Mouse (Mus musculus) G1E (cell line): Measurements from ENCODE around the gene Atp2a1.

Source experiments
- CTCF ChIP-seq: IDR thresholded peaks from 2 replicates; pipeline ENCODE4 v1.5.1; 2012; ENCODE audit warnings: low read depth, low read length, inconsistent platforms, mixed read lengths
- GATA1 ChIP-seq: IDR thresholded peaks from 2 replicates; pipeline ENCODE4 v1.6.1; 2012; ENCODE audit warnings: borderline replicate concordance, low read length, inconsistent platforms, mixed read lengths
- POLR2AphosphoS5 ChIP-seq: IDR thresholded peaks from 2 replicates; pipeline ENCODE4 v1.6.1; 2012; ENCODE audit warnings: low read depth, low read length, inconsistent platforms; ENCODE audit not compliant: insufficient replicate concordance
- TAL1 ChIP-seq: conservative IDR thresholded peaks from 2 replicates; pipeline ENCODE4 v1.6.1; 2012; ENCODE audit warnings: low read depth, low read length, inconsistent platforms, mixed read lengths

- TF ChIP-seq CTCF (no peak), POLR2AphosphoS5 (no peak), GATA1 (no peak), TAL1 (no peak)
Measured at GRCm38 (mm10) chr7:126421756-126422155, 41.2 kb downstream of the Atp2a1 start.
